Mouse (Mus musculus) myocyte (in vitro differentiated cells): Measurements from ENCODE around the gene Men1. TPM values are rescaled to one million over a fixed set of nuclear protein-coding genes. Genes with fewer than 3 reads are reported as not detected.
A peak's percentile ranks its signal among the peaks of the same experiment; 100 is the strongest.

Experiments
- H3K27me3 ChIP-seq: one replicate; pipeline ENCODE4 v1.6.1; 2011; ENCODE audit not compliant: control insufficient read depth, insufficient read depth, insufficient read length
- H3K36me3 ChIP-seq: one replicate; pipeline ENCODE4 v1.6.1; 2011; ENCODE audit not compliant: control insufficient read depth, insufficient read depth
- H3K4me2 ChIP-seq: one replicate; pipeline ENCODE4 v1.6.1; 2011; ENCODE audit warnings: low read depth, control low read depth
- H3K4me3 ChIP-seq: one replicate; pipeline ENCODE4 v1.5.1; 2011; ENCODE audit warnings: mild to moderate bottlenecking, control low read depth, moderate library complexity
- H3K79me2 ChIP-seq: one replicate; pipeline ENCODE4 v1.6.1; 2011; ENCODE audit not compliant: control insufficient read depth, insufficient read depth
- H3ac ChIP-seq: one replicate; pipeline ENCODE4 v1.6.1; 2011; ENCODE audit not compliant: control insufficient read depth, insufficient read length
- CEBPB ChIP-seq: IDR thresholded peaks from 2 replicates; pipeline ENCODE4 v1.6.1; 2011; ENCODE audit warnings: mild to moderate bottlenecking, moderate library complexity; ENCODE audit not compliant: poor library complexity, insufficient read depth, severe bottlenecking
- E2F4 ChIP-seq: IDR thresholded peaks from one replicate; pipeline ENCODE4 v1.6.1; 2011; ENCODE audit warnings: mild to moderate bottlenecking, control low read depth, moderate library complexity; ENCODE audit not compliant: insufficient read depth
- MAX ChIP-seq: IDR thresholded peaks from one replicate; pipeline ENCODE4 v1.6.1; 2011; ENCODE audit warnings: low read depth, mild to moderate bottlenecking, control low read depth
- MYOD1 ChIP-seq, 3 experiments: IDR thresholded peaks; one replicate each; pipeline ENCODE4 v1.6.1; 2011; ENCODE audit warnings: control low read depth in 2 of 3, low read depth in 2 of 3, mild to moderate bottlenecking in 2 of 3, moderate library complexity in 1 of 3; ENCODE audit not compliant: insufficient read length in 2 of 3, control insufficient read depth in 1 of 3
- MYOG ChIP-seq, 3 experiments: IDR thresholded peaks; one replicate each; pipeline ENCODE4 v1.6.1; 2011; ENCODE audit warnings: control low read depth in 2 of 3, low read depth in 2 of 3, mild to moderate bottlenecking in 2 of 3; ENCODE audit not compliant: insufficient read length in 2 of 3, control insufficient read depth in 1 of 3, insufficient read depth in 1 of 3
- POLR2A ChIP-seq: IDR thresholded peaks from one replicate; pipeline ENCODE4 v1.6.1; 2011; ENCODE audit warnings: low read depth, mild to moderate bottlenecking, control low read depth, moderate library complexity; ENCODE audit not compliant: insufficient read length
- POLR2AphosphoS2 ChIP-seq: IDR thresholded peaks from one replicate; pipeline ENCODE4 v1.6.1; 2011; ENCODE audit warnings: low read depth, control low read depth; ENCODE audit not compliant: insufficient read length
- REST ChIP-seq: IDR thresholded peaks from one replicate; pipeline ENCODE4 v1.6.1; 2011; ENCODE audit warnings: mild to moderate bottlenecking, control low read depth, moderate library complexity; ENCODE audit not compliant: insufficient read depth, insufficient read length
- SRF ChIP-seq: IDR thresholded peaks from one replicate; pipeline ENCODE4 v1.6.1; 2011; ENCODE audit warnings: low read depth; ENCODE audit not compliant: control insufficient read depth, insufficient read length
- TCF12 ChIP-seq: IDR thresholded peaks from one replicate; pipeline ENCODE4 v1.6.1; 2011; ENCODE audit warnings: mild to moderate bottlenecking, control low read depth; ENCODE audit not compliant: poor library complexity, insufficient read depth, severe bottlenecking
- TCF3 ChIP-seq: IDR thresholded peaks from one replicate; pipeline ENCODE4 v1.6.1; 2011; ENCODE audit warnings: low read depth, control low read depth; ENCODE audit not compliant: insufficient read length
- USF1 ChIP-seq: IDR thresholded peaks from one replicate; pipeline ENCODE4 v1.6.1; 2011; ENCODE audit warnings: low read depth, mild to moderate bottlenecking, control low read depth, moderate library complexity
- polyA plus RNA-seq: library from polyadenylated mRNA; unstranded; fragments of >200 nt; fragmentation: generic; extraction: Trizol; gene quantifications from one replicate; pipeline ENCODE4 v1.2.1, GENCODE M21; 2012; ENCODE audit warnings: missing spikeins

Men1 gene
- 37.2 TPM for polyA plus RNA-seq

- Histone ChIP-seq H3K4me3 (peak within 1 kb of the TSS; percentile 82), H3K79me2 (peaks cover 16% of the 10 kb centered on the region), H3K36me3 (peaks cover 16% of the 10 kb centered on the region), H3K4me2 (peak within 1 kb of the TSS; percentile 95), H3K27me3 (no peaks in the 10 kb centered on the region), H3ac (peak within 1 kb of the TSS; percentile 56)
- no peak for TF ChIP-seq SRF
- no peak for TF ChIP-seq CEBPB
- TF ChIP-seq TCF12, result no peak
- peak; percentile 54 for TF ChIP-seq POLR2A
- TF ChIP-seq MYOG (IDR thresholded peaks at IDR 0.05; ENCODE audit: control insufficient read depth in 1 of 3, insufficient read depth in 1 of 3, insufficient read length in 2 of 3, low read depth in 2 of 3), result peak in 1 of 3 experiments; percentile 26
- TF ChIP-seq REST, result no peak
- no peak for TF ChIP-seq MAX
- TF ChIP-seq USF1, result peak; percentile 51
- TF ChIP-seq E2F4, result no peak
- TF ChIP-seq TCF3, result no peak
- no peak for TF ChIP-seq MYOD1 (IDR thresholded peaks at IDR 0.05; ENCODE audit: control insufficient read depth in 1 of 3, insufficient read length in 2 of 3, low read depth in 2 of 3)
- TF ChIP-seq POLR2AphosphoS2, result no peak
Measured at GRCm38 (mm10) chr19:6334673-6335457, at the start of gene Men1. Gene Men1 (plus strand): TSS chr19:6334979.

GRCm38 (mm10) chr19:6285226-6285625 is 49.6 kb upstream of the Men1 start:
- TF ChIP-seq CEBPB (no peak), MYOD1 (IDR thresholded peaks at IDR 0.05; ENCODE audit: control insufficient read depth in 1 of 3, insufficient read length in 2 of 3, low read depth in 2 of 3) (no peak), MYOG (IDR thresholded peaks at IDR 0.05; ENCODE audit: control insufficient read depth in 1 of 3, insufficient read depth in 1 of 3, insufficient read length in 2 of 3, low read depth in 2 of 3) (no peak), SRF (no peak), REST (no peak), POLR2A (no peak), MAX (no peak), USF1 (no peak), E2F4 (no peak)
- H3ac ChIP-seq, result no peak overlapping the region
- no peak overlapping the region for H3K4me2 ChIP-seq
- H3K4me3 ChIP-seq, result no peak overlapping the region
- peaks cover 92% of the 10 kb centered on the region for H3K79me2 ChIP-seq
- H3K36me3 ChIP-seq, result peaks cover 48% of the 10 kb centered on the region
- H3K27me3 ChIP-seq, result no peaks in the 10 kb centered on the region

GRCm38 (mm10) chr19:6285632-6286433 is 48.9 kb upstream of the Men1 start:
- no peak overlapping the region for H3K4me3 ChIP-seq
- TF ChIP-seq SRF, result no peak
- no peak for TF ChIP-seq USF1
- TF ChIP-seq POLR2AphosphoS2, result peak; percentile 36
- no peak for TF ChIP-seq E2F4
- no peak for TF ChIP-seq TCF3
- TF ChIP-seq POLR2A, result no peak
- no peak for TF ChIP-seq CEBPB
- TF ChIP-seq REST, result no peak
- no peak for TF ChIP-seq TCF12
- TF ChIP-seq MYOD1 (IDR thresholded peaks at IDR 0.05; ENCODE audit: control insufficient read depth in 1 of 3, insufficient read length in 2 of 3, low read depth in 2 of 3), result no peak
- TF ChIP-seq MYOG (IDR thresholded peaks at IDR 0.05; ENCODE audit: control insufficient read depth in 1 of 3, insufficient read depth in 1 of 3, insufficient read length in 2 of 3, low read depth in 2 of 3), result peak in 1 of 3 experiments; percentile 7
- no peak for TF ChIP-seq MAX
- H3K36me3 ChIP-seq, result peaks cover 42% of the 10 kb centered on the region
- no peak overlapping the region for H3ac ChIP-seq
- H3K27me3 ChIP-seq, result no peaks in the 10 kb centered on the region
- H3K79me2 ChIP-seq, result peaks cover 88% of the 10 kb centered on the region
- no peak overlapping the region for H3K4me2 ChIP-seq

- Histone ChIP-seq H3K4me3 (no peak overlapping the region), H3K79me2 (peaks cover 86% of the 10 kb centered on the region), H3K27me3 (no peaks in the 10 kb centered on the region), H3K36me3 (peaks cover 36% of the 10 kb centered on the region), H3K4me2 (peak overlapping the region; percentile 26), H3ac (no peak overlapping the region)
- peak; percentile 24 for TF ChIP-seq POLR2A
- TF ChIP-seq MYOD1 (IDR thresholded peaks at IDR 0.05; ENCODE audit: control insufficient read depth in 1 of 3, insufficient read length in 2 of 3, low read depth in 2 of 3), result peak; percentile 45 to 99 (median 98)
- TF ChIP-seq CEBPB, result no peak
- no peak for TF ChIP-seq POLR2AphosphoS2
- peak; percentile 84 for TF ChIP-seq TCF12
- peak; percentile 86 to 99 (median 99) for TF ChIP-seq MYOG (IDR thresholded peaks at IDR 0.05; ENCODE audit: control insufficient read depth in 1 of 3, insufficient read depth in 1 of 3, insufficient read length in 2 of 3, low read depth in 2 of 3)
- no peak for TF ChIP-seq USF1
- TF ChIP-seq MAX, result no peak
- peak; percentile 92 for TF ChIP-seq TCF3
Measured at GRCm38 (mm10) chr19:6286434-6287401, 48.1 kb upstream of the Men1 start.
